Mouse (Mus musculus): ENCODE data around the gene Zbtb9.

DNA sequence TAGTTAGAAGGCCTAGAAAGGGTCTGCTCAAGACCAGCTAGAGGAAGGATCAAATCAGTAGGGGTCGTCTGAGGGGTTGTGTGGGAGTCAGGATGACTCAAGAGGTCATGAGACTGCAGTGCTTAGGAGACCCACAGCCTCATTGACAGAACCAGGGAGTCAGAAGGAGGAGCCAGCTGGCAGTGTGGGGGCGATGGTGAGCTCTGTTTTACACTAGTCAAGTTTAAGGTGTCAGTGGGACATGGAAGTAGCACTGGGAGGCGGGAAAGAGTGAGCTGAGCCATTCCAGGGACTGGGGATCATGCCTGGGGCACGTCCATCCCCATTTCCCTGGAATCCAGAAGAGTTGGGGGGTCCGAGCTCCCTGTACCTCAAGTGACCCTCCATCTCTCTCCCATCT, 14.1 kb upstream of the Zbtb9 start:
- no peak for TF ChIP-seq CTCF (IDR thresholded peaks at IDR 0.05; ENCODE audit: low read depth, low read length)
- TF ChIP-seq POLR2A (IDR thresholded peaks at IDR 0.05; ENCODE audit: borderline replicate concordance, low read depth, low read length) = no peak
